Mouse (Mus musculus): ENCODE measurements around the gene Vps37b. TPM values are rescaled to one million over a fixed set of nuclear protein-coding genes. Genes with fewer than 3 reads are reported as not detected.

Vps37b gene
- polyA plus RNA-seq, 1 experiment from 2014 or later, result 31.3 TPM

GRCm38 (mm10) chr5:123982838-123983237 is 49.2 kb downstream of the Vps37b start:
- H3K36me3 ChIP-seq (replicated peaks; ENCODE audit: control insufficient read depth, insufficient read depth, low read depth, low read length), result no peaks in the 10 kb centered on the region
- ATAC-seq (replicated peaks; ENCODE audit: insufficient number of reproducible peaks, low FRiP score, low TSS enrichment, low read depth) (no peak), DNase-seq (ENCODE audit: low spot score) (no peak)
- 79% methylated on average over 11 of the region's 11 CpGs for WGBS
- H3K4me3 ChIP-seq (ENCODE audit: low read depth, low read length), result no peak overlapping the region
- H3K4me1 ChIP-seq (ENCODE audit: control insufficient read depth, insufficient read depth, low read length), result no peaks in the 10 kb centered on the region
- no peak overlapping the region for H3K4me2 ChIP-seq (ENCODE audit: low read depth, low read length)
- H3K27me3 ChIP-seq (ENCODE audit: control insufficient read depth, insufficient read depth, low read length), result no peaks in the 10 kb centered on the region
- H3K27ac ChIP-seq (replicated peaks; ENCODE audit: low read depth, low read length), result no peak overlapping the region
- H3K9me3 ChIP-seq (replicated peaks; ENCODE audit: control insufficient read depth, low read length), result no peaks in the 10 kb centered on the region
- H3K9ac ChIP-seq (replicated peaks; ENCODE audit: low read length), result no peak overlapping the region

GRCm38 (mm10) chr5:123981250-123981554 is 50.9 kb downstream of the Vps37b start:
- Histone ChIP-seq H3K9me3 (replicated peaks; ENCODE audit: control insufficient read depth, low read length) (no peaks in the 10 kb centered on the region), H3K4me1 (ENCODE audit: control insufficient read depth, insufficient read depth, low read length) (no peaks in the 10 kb centered on the region; the same call in 1 of the 2 replicates), H3K36me3 (replicated peaks; ENCODE audit: control insufficient read depth, insufficient read depth, low read depth, low read length) (no peaks in the 10 kb centered on the region), H3K4me3 (ENCODE audit: low read depth, low read length) (no peak overlapping the region), H3K27ac (replicated peaks; ENCODE audit: low read depth, low read length) (no peak overlapping the region), H3K9ac (replicated peaks; ENCODE audit: low read length) (no peak overlapping the region), H3K27me3 (ENCODE audit: control insufficient read depth, insufficient read depth, low read length) (no peaks in the 10 kb centered on the region), H3K4me2 (ENCODE audit: low read depth, low read length) (no peak overlapping the region)
- 83% methylated on average over 6 of the region's 6 CpGs for WGBS
- DNase-seq (ENCODE audit: low spot score) (no peak), ATAC-seq (replicated peaks; ENCODE audit: insufficient number of reproducible peaks, low FRiP score, low TSS enrichment, low read depth) (no peak)

- DNase-seq (ENCODE audit: low spot score) (no peak), ATAC-seq (replicated peaks; ENCODE audit: insufficient number of reproducible peaks, low FRiP score, low TSS enrichment, low read depth) (no peak)
- 79% methylated on average over 9 of the region's 9 CpGs for WGBS
- H3K4me3 ChIP-seq (ENCODE audit: low read depth, low read length), result no peak overlapping the region
- no peaks in the 10 kb centered on the region for H3K36me3 ChIP-seq (replicated peaks; ENCODE audit: control insufficient read depth, insufficient read depth, low read depth, low read length)
- no peak overlapping the region for H3K4me2 ChIP-seq (ENCODE audit: low read depth, low read length)
- H3K4me1 ChIP-seq (ENCODE audit: control insufficient read depth, insufficient read depth, low read length), result no peaks in the 10 kb centered on the region; the same call in 1 of the 2 replicates
- H3K27me3 ChIP-seq (ENCODE audit: control insufficient read depth, insufficient read depth, low read length), result no peaks in the 10 kb centered on the region
- no peak overlapping the region for H3K27ac ChIP-seq (replicated peaks; ENCODE audit: low read depth, low read length)
- H3K9ac ChIP-seq (replicated peaks; ENCODE audit: low read length), result no peak overlapping the region
- H3K9me3 ChIP-seq (replicated peaks; ENCODE audit: control insufficient read depth, low read length), result no peaks in the 10 kb centered on the region
Observed at GRCm38 (mm10) chr5:123980521-123981249, 51.4 kb downstream of the Vps37b start.

DNA sequence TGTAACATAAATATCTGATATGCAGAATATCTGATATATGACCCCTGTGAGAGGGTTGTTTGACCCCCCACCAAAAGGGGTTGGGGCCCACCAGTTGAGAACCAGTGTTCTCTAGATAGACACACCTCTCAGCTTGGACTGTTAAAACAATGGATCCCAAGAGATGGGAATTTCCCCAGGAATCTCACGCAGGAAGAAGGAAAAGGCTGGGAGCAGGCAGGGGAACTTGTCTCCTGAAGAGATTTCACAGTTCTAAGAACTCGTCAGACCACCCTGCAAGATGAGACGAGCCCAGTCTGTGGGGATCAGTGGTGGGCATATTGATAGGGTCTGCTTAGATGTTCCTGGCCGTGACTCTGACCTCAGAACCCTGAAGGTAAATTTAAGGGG is 52.1 kb downstream of the Vps37b start:
- DNase-seq (ENCODE audit: low spot score) (no peak), ATAC-seq (replicated peaks; ENCODE audit: insufficient number of reproducible peaks, low FRiP score, low TSS enrichment, low read depth) (no peak)
- no peak overlapping the region for H3K9ac ChIP-seq (replicated peaks; ENCODE audit: low read length)
- no peaks in the 10 kb centered on the region for H3K9me3 ChIP-seq (replicated peaks; ENCODE audit: control insufficient read depth, low read length)
- no peaks in the 10 kb centered on the region for H3K36me3 ChIP-seq (replicated peaks; ENCODE audit: control insufficient read depth, insufficient read depth, low read depth, low read length)
- no peak overlapping the region for H3K4me3 ChIP-seq (ENCODE audit: low read depth, low read length)
- no peak overlapping the region for H3K27ac ChIP-seq (replicated peaks; ENCODE audit: low read depth, low read length)
- H3K4me2 ChIP-seq (ENCODE audit: low read depth, low read length), result no peak overlapping the region
- 52% methylated on average over 4 of the region's 4 CpGs for WGBS
- no peaks in the 10 kb centered on the region for H3K27me3 ChIP-seq (ENCODE audit: control insufficient read depth, insufficient read depth, low read length)
- H3K4me1 ChIP-seq (ENCODE audit: control insufficient read depth, insufficient read depth, low read length), result no peaks in the 10 kb centered on the region; the same call in 1 of the 2 replicates

GRCm38 (mm10) chr5:123979221-123979979 is 52.7 kb downstream of the Vps37b start:
- no peaks in the 10 kb centered on the region for H3K36me3 ChIP-seq (replicated peaks; ENCODE audit: control insufficient read depth, insufficient read depth, low read depth, low read length)
- DNase-seq (ENCODE audit: low spot score) (no peak), ATAC-seq (replicated peaks; ENCODE audit: insufficient number of reproducible peaks, low FRiP score, low TSS enrichment, low read depth) (no peak)
- H3K9me3 ChIP-seq (replicated peaks; ENCODE audit: control insufficient read depth, low read length), result no peaks in the 10 kb centered on the region
- peaks cover 3% of the 10 kb centered on the region for H3K4me1 ChIP-seq (ENCODE audit: control insufficient read depth, insufficient read depth, low read length)
- WGBS, result 75% methylated on average over 18 of the region's 18 CpGs
- H3K9ac ChIP-seq (replicated peaks; ENCODE audit: low read length), result no peak overlapping the region
- no peak overlapping the region for H3K4me3 ChIP-seq (ENCODE audit: low read depth, low read length)
- no peaks in the 10 kb centered on the region for H3K27me3 ChIP-seq (ENCODE audit: control insufficient read depth, insufficient read depth, low read length)
- H3K27ac ChIP-seq (replicated peaks; ENCODE audit: low read depth, low read length), result no peak overlapping the region
- no peak overlapping the region for H3K4me2 ChIP-seq (ENCODE audit: low read depth, low read length)

GRCm38 (mm10) chr5:123978131-123978530 is 53.9 kb downstream of the Vps37b start:
- ATAC-seq (replicated peaks; ENCODE audit: insufficient number of reproducible peaks, low FRiP score, low TSS enrichment, low read depth) (no peak), DNase-seq (ENCODE audit: low spot score) (no peak)
- H3K4me3 ChIP-seq (ENCODE audit: low read depth, low read length), result no peak overlapping the region
- no peaks in the 10 kb centered on the region for H3K9me3 ChIP-seq (replicated peaks; ENCODE audit: control insufficient read depth, low read length)
- no peak overlapping the region for H3K27ac ChIP-seq (replicated peaks; ENCODE audit: low read depth, low read length)
- WGBS, result 81% methylated on average over 5 of the region's 5 CpGs
- no peak overlapping the region for H3K4me2 ChIP-seq (ENCODE audit: low read depth, low read length)
- H3K4me1 ChIP-seq (ENCODE audit: control insufficient read depth, insufficient read depth, low read length), result peaks cover 3% of the 10 kb centered on the region
- H3K9ac ChIP-seq (replicated peaks; ENCODE audit: low read length), result no peak overlapping the region
- H3K36me3 ChIP-seq (replicated peaks; ENCODE audit: control insufficient read depth, insufficient read depth, low read depth, low read length), result no peaks in the 10 kb centered on the region
- H3K27me3 ChIP-seq (ENCODE audit: control insufficient read depth, insufficient read depth, low read length), result peaks cover 4% of the 10 kb centered on the region

DNA sequence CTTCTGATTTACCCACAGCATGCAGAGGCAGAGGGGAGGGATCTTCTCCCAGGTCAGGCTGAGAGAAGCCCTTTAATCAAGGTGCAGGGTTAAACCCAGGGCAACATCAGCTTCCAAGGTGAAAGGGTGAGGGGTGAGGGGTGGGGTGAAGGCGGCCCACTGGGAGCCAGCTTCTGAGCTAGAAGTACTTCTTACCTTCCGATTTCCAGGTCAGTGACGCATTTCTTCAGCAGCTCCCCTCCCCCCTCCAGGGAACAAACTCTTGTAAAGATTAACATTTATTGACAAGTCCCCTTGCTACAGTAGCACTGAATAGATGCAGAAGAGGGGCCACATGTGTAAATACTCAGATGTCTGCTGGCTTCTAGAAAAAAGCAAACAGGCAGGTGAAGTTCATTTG is 54.8 kb downstream of the Vps37b start:
- peaks cover 3% of the 10 kb centered on the region for H3K4me1 ChIP-seq (ENCODE audit: control insufficient read depth, insufficient read depth, low read length)

DNA sequence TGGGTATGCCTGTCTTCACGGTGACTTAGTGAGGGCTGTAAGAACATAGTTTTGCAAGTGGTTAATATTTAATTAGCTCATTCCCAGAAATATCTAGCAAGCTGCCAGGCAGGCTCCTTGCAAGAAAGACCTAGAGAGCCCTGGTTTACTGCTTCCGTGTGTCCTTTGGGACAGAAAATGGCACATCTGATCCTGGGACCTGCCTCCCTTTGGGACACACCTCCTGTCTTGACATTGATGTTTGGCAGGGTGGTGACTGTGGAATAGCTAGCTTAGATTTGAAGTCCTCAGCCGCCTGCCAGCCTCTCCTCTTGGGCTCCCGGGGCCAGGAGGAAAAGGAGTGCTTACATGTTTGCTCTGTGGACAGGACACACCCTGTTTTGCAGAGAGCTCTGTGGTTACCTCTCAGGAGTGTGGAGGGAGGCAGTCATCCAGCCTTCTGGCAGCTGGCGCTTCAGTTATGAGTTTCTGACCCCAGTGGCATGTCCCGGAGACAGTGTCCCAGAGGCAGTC is 56.3 kb downstream of the Vps37b start:
- peaks cover 3% of the 10 kb centered on the region for H3K4me1 ChIP-seq (ENCODE audit: control insufficient read depth, insufficient read depth, low read length)
- no peaks in the 10 kb centered on the region for H3K36me3 ChIP-seq (replicated peaks; ENCODE audit: control insufficient read depth, insufficient read depth, low read depth, low read length)
- no peak overlapping the region for H3K4me3 ChIP-seq (ENCODE audit: low read depth, low read length)
- no peak overlapping the region for H3K4me2 ChIP-seq (ENCODE audit: low read depth, low read length)
- DNase-seq (ENCODE audit: low spot score) (no peak), ATAC-seq (replicated peaks; ENCODE audit: insufficient number of reproducible peaks, low FRiP score, low TSS enrichment, low read depth) (no peak)
- no peak overlapping the region for H3K9ac ChIP-seq (replicated peaks; ENCODE audit: low read length)
- H3K9me3 ChIP-seq (replicated peaks; ENCODE audit: control insufficient read depth, low read length), result no peaks in the 10 kb centered on the region
- peaks cover 4% of the 10 kb centered on the region for H3K27me3 ChIP-seq (ENCODE audit: control insufficient read depth, insufficient read depth, low read length)
- 65% methylated on average over 6 of the region's 6 CpGs for WGBS
- H3K27ac ChIP-seq (replicated peaks; ENCODE audit: low read depth, low read length), result no peak overlapping the region

More for the DNA sequence above, 54.8 kb downstream of the Vps37b start:
- no peak overlapping the region for H3K4me3 ChIP-seq (ENCODE audit: low read depth, low read length)
- ATAC-seq (replicated peaks; ENCODE audit: insufficient number of reproducible peaks, low FRiP score, low TSS enrichment, low read depth) (no peak), DNase-seq (ENCODE audit: low spot score) (no peak)
- H3K36me3 ChIP-seq (replicated peaks; ENCODE audit: control insufficient read depth, insufficient read depth, low read depth, low read length), result no peaks in the 10 kb centered on the region
- peaks cover 4% of the 10 kb centered on the region for H3K27me3 ChIP-seq (ENCODE audit: control insufficient read depth, insufficient read depth, low read length)
- H3K27ac ChIP-seq (replicated peaks; ENCODE audit: low read depth, low read length), result no peak overlapping the region
- no peak overlapping the region for H3K4me2 ChIP-seq (ENCODE audit: low read depth, low read length)
- whole genome bisulfite sequencing, result 29% methylated on average over 3 of the region's 3 CpGs
- H3K9ac ChIP-seq (replicated peaks; ENCODE audit: low read length), result no peak overlapping the region
- H3K9me3 ChIP-seq (replicated peaks; ENCODE audit: control insufficient read depth, low read length), result no peaks in the 10 kb centered on the region
